9 mouse cellular contexts compared by ENCODE assay signal in the genomic region with DNA sequence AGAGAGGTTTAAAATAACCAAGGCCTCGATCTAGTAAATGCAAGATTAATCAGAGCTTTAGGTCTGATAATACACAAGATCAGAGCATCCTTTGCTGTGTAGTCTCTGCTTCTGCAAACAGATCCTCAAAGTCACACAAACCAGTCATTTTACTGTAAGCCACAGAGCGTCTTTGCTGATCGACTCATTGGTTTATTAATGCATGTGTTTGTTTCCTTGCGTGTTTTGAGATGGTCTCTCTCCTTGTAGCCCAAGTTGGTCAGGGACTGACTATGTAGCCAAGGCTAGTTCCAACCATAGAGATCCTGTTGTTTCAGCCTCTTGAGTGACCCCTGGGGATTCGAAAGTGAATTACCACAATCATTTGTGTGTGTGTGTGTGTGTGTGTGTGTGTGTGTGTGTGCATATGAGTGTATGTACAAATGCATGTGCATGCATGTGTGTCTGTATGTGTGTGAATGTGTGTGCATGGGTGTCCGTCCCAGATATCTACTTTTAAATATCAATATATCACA. TPM values are rescaled to one million over a fixed set of nuclear protein-coding genes. Genes with fewer than 3 reads are reported as not detected.
DNase-seq lines count a peak whose midpoint lies in the region; ATAC-seq and TF ChIP-seq lines count a peak whose summit lies in the region.
"Had no signal": no experiment of that assay in that cellular context is flagged by ENCODE, and none has a peak within 500 bp of the region (broad histone marks: within the 10 kb centered on the region; RNA-seq: fewer than 3 reads in every experiment).

No protein-coding gene starts in this region.

- H3K27ac ChIP-seq in lung, postnatal 0 days (ENCODE audit: low read length) = no peak overlapping the region
- peak overlapping the region; percentile 33; the same call in 1 of the 2 replicates for H3K27ac ChIP-seq in limb, embryonic 13.5 days
- no peak overlapping the region for H3K27ac ChIP-seq in stomach, postnatal 0 days (replicated peaks)
- H3K27ac ChIP-seq: liver, embryonic 13.5 days had no signal

- ATAC-seq in lung, postnatal 0 days = no peak
- no peak for ATAC-seq in limb, embryonic 13.5 days (ENCODE audit: low FRiP score, low read depth)
- ATAC-seq in stomach, postnatal 0 days (ENCODE audit: low FRiP score, low TSS enrichment) = no peak

- H3K27me3 ChIP-seq in lung, postnatal 0 days (replicated peaks; ENCODE audit: insufficient read depth, low read length) = no peaks in the 10 kb centered on the region
- H3K27me3 ChIP-seq in limb, embryonic 13.5 days = no peaks in the 10 kb centered on the region; the same call in 1 of the 2 replicates
- no peaks in the 10 kb centered on the region for H3K27me3 ChIP-seq in stomach, postnatal 0 days (ENCODE audit: control insufficient read depth, insufficient read depth, low read length)

- peak; percentile 14 for DNase-seq in adrenal gland, postnatal 14 days
- no peak for DNase-seq in adrenal gland, adult 18-20 months (ENCODE audit: low spot score in 2 of 2)
- DNase-seq in lung, postnatal 0 days (ENCODE audit: low spot score) = no peak
- DNase-seq in lung, postnatal 25 days (ENCODE audit: low spot score) = no peak
- DNase-seq in stomach, postnatal 0 days (ENCODE audit: low spot score) = peak; percentile 26
- no peak for DNase-seq in adrenal gland, postnatal 25 days
- DNase-seq in urinary bladder, adult 2 months (ENCODE audit: low spot score) = no peak
- DNase-seq: liver, embryonic 13.5 days had no signal

- H3K9me3 ChIP-seq in lung, postnatal 0 days (ENCODE audit: low read length) = no peaks in the 10 kb centered on the region
- H3K9me3 ChIP-seq in limb, embryonic 13.5 days = no peaks in the 10 kb centered on the region
- no peaks in the 10 kb centered on the region for H3K9me3 ChIP-seq in stomach, postnatal 0 days (ENCODE audit: control insufficient read depth, low read length)
- H3K9me3 ChIP-seq: liver, embryonic 13.5 days had no signal

- TF ChIP-seq EP300 in lung, postnatal 0 days (IDR thresholded peaks at IDR 0.05) = no peak
- TF ChIP-seq EP300 in stomach, postnatal 0 days (optimal IDR thresholded peaks at IDR 0.05) = no peak

- no peak overlapping the region for H3K9ac ChIP-seq in lung, postnatal 0 days (replicated peaks; ENCODE audit: low read depth)
- peak overlapping the region; percentile 84; the same call in 1 of the 2 replicates for H3K9ac ChIP-seq in limb, embryonic 13.5 days
- H3K9ac ChIP-seq in stomach, postnatal 0 days (ENCODE audit: low read length) = peak overlapping the region; percentile 80; the same call in 1 of the 2 replicates

- peak overlapping the region; percentile 96 for H3K4me2 ChIP-seq in lung, postnatal 0 days (replicated peaks; ENCODE audit: low read depth, low read length)
- peak overlapping the region; percentile 87 for H3K4me2 ChIP-seq in limb, embryonic 13.5 days (replicated peaks)
- no peak overlapping the region; the same call in 1 of the 2 replicates for H3K4me2 ChIP-seq in stomach, postnatal 0 days (replicated peaks; ENCODE audit: low read depth)

- peak; percentile 45 for TF ChIP-seq CTCF in lung, postnatal 0 days (IDR thresholded peaks at IDR 0.05)
- TF ChIP-seq CTCF in stomach, postnatal 0 days (IDR thresholded peaks at IDR 0.05; ENCODE audit: low read depth) = peak; percentile 52

- H3K4me3 ChIP-seq in lung, postnatal 0 days (ENCODE audit: low read depth, low read length) = 0 out of 2 replicates have a peak overlapping the region, but pooled peaks have one; percentile 62
- H3K4me3 ChIP-seq in limb, embryonic 13.5 days = peak overlapping the region; percentile 70
- no peak overlapping the region for H3K4me3 ChIP-seq in stomach, postnatal 0 days (ENCODE audit: low read depth, low read length)

- H3K36me3 ChIP-seq in lung, postnatal 0 days (ENCODE audit: insufficient read depth, low read length) = no peaks in the 10 kb centered on the region
- H3K36me3 ChIP-seq in limb, embryonic 13.5 days = peaks cover 6% of the 10 kb centered on the region; the same call in 1 of the 2 replicates
- no peaks in the 10 kb centered on the region for H3K36me3 ChIP-seq in stomach, postnatal 0 days (ENCODE audit: control insufficient read depth, insufficient read depth, low read length)
- H3K36me3 ChIP-seq: liver, embryonic 13.5 days had no signal

- 76% methylated on average over 6 of the region's 6 CpGs for WGBS in lung, postnatal 0 days
- WGBS in limb, embryonic 13.5 days = 82% methylated on average over 6 of the region's 6 CpGs
- WGBS in stomach, postnatal 0 days = 75% methylated on average over 6 of the region's 6 CpGs

- H3K4me1 ChIP-seq in lung, postnatal 0 days (ENCODE audit: insufficient read depth, low read depth, low read length) = no peaks in the 10 kb centered on the region
- peaks cover 13% of the 10 kb centered on the region for H3K4me1 ChIP-seq in limb, embryonic 13.5 days
- H3K4me1 ChIP-seq in stomach, postnatal 0 days (replicated peaks; ENCODE audit: control insufficient read depth, insufficient read depth) = no peaks in the 10 kb centered on the region
- H3K4me1 ChIP-seq: liver, embryonic 13.5 days had no signal

RNA-seq across cellular contexts. Expression of a gene that starts 22.9 kb away (rescaled TPM):
- 6.4 and 7.3 TPM in 2 replicates for total RNA-seq in adrenal gland, postnatal 14 days (2021)
- 10 to 100 TPM in 1 of 2 experiments, 1 to 10 TPM in 1; 9.8 to 12.0 TPM for total RNA-seq in adrenal gland, adult 18-20 months (2021)
- polyA plus RNA-seq in lung, postnatal 0 days (2015; fragmentation: Nextera tagmentation; extraction: Ambion mirVana) = 7.3 and 8.4 TPM in 2 replicates
- 10.9 and 12.1 TPM in 2 replicates for polyA plus RNA-seq in limb, embryonic 13.5 days (2015; fragmentation: Nextera tagmentation; extraction: Ambion mirVana)
- 15.9 and 17.9 TPM in 2 replicates for polyA plus RNA-seq in stomach, postnatal 0 days (2015; fragmentation: Nextera tagmentation; extraction: Ambion mirVana)
- total RNA-seq in adrenal gland, postnatal 25 days (2021) = 5.9 and 8.0 TPM in 2 replicates
- 16.5 and 21.2 TPM in 2 replicates for polyA plus RNA-seq in urinary bladder, adult 2 months (2012; rRNA removed)

RNA-seq across cellular contexts. Expression of a gene that starts 26.1 kb away (rescaled TPM):
- total RNA-seq in adrenal gland, postnatal 14 days (2021) = 11.3 and 18.6 TPM in 2 replicates
- 10 to 100 TPM; 23.5 to 23.7 TPM for total RNA-seq in adrenal gland, adult 18-20 months (2021)
- 13.2 and 13.6 TPM in 2 replicates for polyA plus RNA-seq in lung, postnatal 0 days (2015; fragmentation: Nextera tagmentation; extraction: Ambion mirVana)
- 1.5 and 1.6 TPM in 2 replicates for polyA plus RNA-seq in limb, embryonic 13.5 days (2015; fragmentation: Nextera tagmentation; extraction: Ambion mirVana)
- polyA plus RNA-seq in stomach, postnatal 0 days (2015; fragmentation: Nextera tagmentation; extraction: Ambion mirVana) = 5.1 and 6.3 TPM in 2 replicates
- 14.7 and 18.7 TPM in 2 replicates for total RNA-seq in adrenal gland, postnatal 25 days (2021)
- 10.4 and 12.3 TPM in 2 replicates for polyA plus RNA-seq in urinary bladder, adult 2 months (2012; rRNA removed)

RNA-seq across cellular contexts. Expression of a gene that starts 50.9 kb away (rescaled TPM):
- total RNA-seq in adrenal gland, postnatal 14 days (2021) = 0.23 and 6.5 TPM in 2 replicates
- not detected for total RNA-seq in adrenal gland, adult 18-20 months (2021)
- polyA plus RNA-seq in lung, postnatal 0 days (2015; fragmentation: Nextera tagmentation; extraction: Ambion mirVana) = 0.05 and 0.12 TPM in 2 replicates
- not detected in 2 replicates for polyA plus RNA-seq in limb, embryonic 13.5 days (2015; fragmentation: Nextera tagmentation; extraction: Ambion mirVana)
- 0.06 and 0.08 TPM in 2 replicates for polyA plus RNA-seq in stomach, postnatal 0 days (2015; fragmentation: Nextera tagmentation; extraction: Ambion mirVana)
- total RNA-seq in adrenal gland, postnatal 25 days (2021) = 0.67 TPM in 1 of 2 replicates, not detected in the other
- polyA plus RNA-seq in urinary bladder, adult 2 months (2012; rRNA removed) = not detected in 2 replicates

RNA-seq across cellular contexts. Expression of a gene that starts 51.7 kb away (rescaled TPM):
- 7.1 and 7.3 TPM in 2 replicates for total RNA-seq in adrenal gland, postnatal 14 days (2021)
- total RNA-seq in adrenal gland, adult 18-20 months (2021) = 1 to 10 TPM; 3.6 to 5.3 TPM
- 6.3 and 7.3 TPM in 2 replicates for polyA plus RNA-seq in lung, postnatal 0 days (2015; fragmentation: Nextera tagmentation; extraction: Ambion mirVana)
- polyA plus RNA-seq in limb, embryonic 13.5 days (2015; fragmentation: Nextera tagmentation; extraction: Ambion mirVana) = 0.66 and 1.4 TPM in 2 replicates
- 2.9 and 3.2 TPM in 2 replicates for polyA plus RNA-seq in stomach, postnatal 0 days (2015; fragmentation: Nextera tagmentation; extraction: Ambion mirVana)
- total RNA-seq in adrenal gland, postnatal 25 days (2021) = 7.7 and 9.0 TPM in 2 replicates
- 15.7 and 16.2 TPM in 2 replicates for polyA plus RNA-seq in urinary bladder, adult 2 months (2012; rRNA removed)

Comparison
In these comparisons a context has a peak if more than half of its experiments do, and no peak if none do; other contexts are left out.
1. DNase-seq: peak in adrenal gland, postnatal 14 days (single experiment) and stomach, postnatal 0 days (single experiment); none in adrenal gland, adult 18-20 months (0 of 2), lung, postnatal 0 days (single experiment), lung, postnatal 25 days (single experiment), adrenal gland, postnatal 25 days (single experiment) and urinary bladder, adult 2 months (single experiment).